Mouse (Mus musculus) cerebellum, postnatal 10 days (tissue): Measurements from ENCODE around the gene Gm16368.
"Not testable (repeated sequence)": the region's sequence is repeated elsewhere in the genome, so short reads cannot be mapped to it uniquely, and the experiment has no call there.

Source experiments
- DNase-seq, 2 experiments: peaks; one replicate each; pipeline ENCODE4 v3.0.0; 2021; ENCODE audit warnings: mixed read lengths in 2 of 2

Gm16368 gene

GRCm38 (mm10) chr12:88083397-88083796 lies at the start of gene Gm16368:
Gene Gm16368 (plus strand): TSS chr12:88083697.
- DNase-seq = not testable (repeated sequence)

GRCm38 (mm10) chr12:88039062-88039461 lies 44.4 kb upstream of the Gm16368 start:
- not testable (repeated sequence) for DNase-seq

GRCm38 (mm10) chr12:88039703-88040102 lies 43.8 kb upstream of the Gm16368 start:
- not testable (repeated sequence) for DNase-seq

- not testable (repeated sequence) for DNase-seq
Measured at GRCm38 (mm10) chr12:88045226-88045625, 38.3 kb upstream of the Gm16368 start.
